Comparison of ENCODE assay signal across 22 mouse cellular contexts in the genomic region with DNA sequence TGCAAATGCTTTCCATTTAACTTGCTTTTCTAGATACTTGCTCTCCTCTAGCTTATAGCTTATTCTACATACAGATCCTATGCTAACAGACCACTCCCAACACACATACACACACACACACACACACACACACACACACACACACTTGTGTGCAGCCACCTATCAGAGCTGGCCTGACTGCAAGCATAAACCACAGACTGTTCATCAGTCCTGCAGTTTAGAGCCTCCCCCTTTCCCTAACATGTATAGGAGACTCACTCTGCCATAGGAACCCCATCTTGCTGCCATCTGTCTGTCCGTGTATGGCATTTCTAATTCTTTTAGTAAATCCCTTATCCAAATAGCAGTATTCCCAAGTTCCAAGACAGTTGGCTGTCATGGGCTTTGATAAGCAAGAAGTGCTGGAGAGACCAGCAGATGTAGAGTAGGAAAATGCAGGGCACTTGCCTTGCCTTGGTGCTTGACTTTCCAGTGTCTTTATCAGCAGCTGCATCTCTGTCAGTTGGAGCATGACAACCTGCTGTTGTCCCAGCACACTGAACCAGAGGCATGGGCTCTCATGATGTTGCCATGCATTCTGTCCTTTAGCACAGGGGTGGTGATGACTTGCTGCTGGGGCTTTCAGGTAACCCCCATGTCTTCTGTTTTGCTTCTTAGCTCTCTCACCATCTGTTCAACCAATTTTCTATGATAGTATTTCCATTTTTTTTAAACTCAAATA. TPM values are rescaled to one million over a fixed set of nuclear protein-coding genes. Genes with fewer than 3 reads are reported as not detected.
"Had no signal": no experiment of that assay in that cellular context is flagged by ENCODE, and none has a peak within 500 bp of the region (broad histone marks: within the 10 kb centered on the region; RNA-seq: fewer than 3 reads in every experiment).

No protein-coding gene starts in this region.

- DNase-seq: kidney, adult 18-20 months; kidney, postnatal 25 days; layer of hippocampus, postnatal 36 days; lung, adult 18-20 months; lung, postnatal 4 days; retina, postnatal 1 day; right cerebral cortex, postnatal 4 days; spleen, adult 18-20 months had no signal

- H3K9ac ChIP-seq: intestine, embryonic 15.5 days; limb, embryonic 15.5 days; midbrain, embryonic 12.5 days; neural tube, embryonic 13.5 days had no signal

- ATAC-seq: intestine, embryonic 15.5 days; lung, postnatal 0 days; midbrain, embryonic 16.5 days had no signal

- H3K36me3 ChIP-seq: intestine, embryonic 15.5 days; limb, embryonic 15.5 days; midbrain, embryonic 12.5 days; neural tube, embryonic 13.5 days had no signal

- H3K27me3 ChIP-seq: intestine, embryonic 15.5 days; limb, embryonic 15.5 days; megakaryocyte, embryonic 14.5 days; midbrain, embryonic 12.5 days; neural tube, embryonic 13.5 days had no signal

- H3K27ac ChIP-seq: intestine, embryonic 15.5 days; limb, embryonic 15.5 days; midbrain, embryonic 12.5 days; neural tube, embryonic 13.5 days had no signal

- H3K9me3 ChIP-seq: intestine, embryonic 15.5 days; limb, embryonic 15.5 days; megakaryocyte, embryonic 14.5 days; midbrain, embryonic 12.5 days; neural tube, embryonic 13.5 days had no signal

- H3K4me3 ChIP-seq: intestine, embryonic 15.5 days; limb, embryonic 15.5 days; megakaryocyte, embryonic 14.5 days; midbrain, embryonic 12.5 days; neural tube, embryonic 13.5 days had no signal

- H3K4me1 ChIP-seq: intestine, embryonic 15.5 days; limb, embryonic 15.5 days; midbrain, embryonic 12.5 days; neural tube, embryonic 13.5 days had no signal

- H3K4me2 ChIP-seq: intestine, embryonic 15.5 days; limb, embryonic 15.5 days; midbrain, embryonic 12.5 days; neural tube, embryonic 13.5 days had no signal

RNA-seq across cellular contexts. Expression of gene Gm5244, which starts 33.7 kb away (rescaled TPM):
- total RNA-seq: layer of hippocampus, postnatal 36 days; left cerebral cortex, adult 8-10 months; left cerebral cortex, postnatal 25 days had no signal
- polyA plus RNA-seq: intestine, embryonic 15.5 days; kidney, embryonic 16.5 days; limb, embryonic 11.5 days; limb, embryonic 15.5 days; lung, postnatal 0 days; midbrain, embryonic 12.5 days; midbrain, embryonic 16.5 days; neural tube, embryonic 13.5 days; stomach, embryonic 14.5 days; thymus, postnatal 0 days; urinary bladder, adult 2 months had no signal

RNA-seq across cellular contexts. Expression of gene Olfr1444, which starts 44.3 kb away (rescaled TPM):
- total RNA-seq: layer of hippocampus, postnatal 36 days; left cerebral cortex, adult 8-10 months; left cerebral cortex, postnatal 25 days had no signal
- polyA plus RNA-seq: intestine, embryonic 15.5 days; kidney, embryonic 16.5 days; limb, embryonic 11.5 days; limb, embryonic 15.5 days; lung, postnatal 0 days; midbrain, embryonic 12.5 days; midbrain, embryonic 16.5 days; neural tube, embryonic 13.5 days; stomach, embryonic 14.5 days; urinary bladder, adult 2 months had no signal
